Mouse (Mus musculus) lung, postnatal 0 days (tissue): ENCODE measurements around the gene Strn4.

Experiments
- CTCF ChIP-seq: IDR thresholded peaks from 2 replicates; pipeline ENCODE4 v1.5.1; 2016; ENCODE audit warnings: antibody characterized with exemption, mild to moderate bottlenecking
- EP300 ChIP-seq: IDR thresholded peaks from 2 replicates; pipeline ENCODE4 v1.6.1; 2016; ENCODE audit warnings: antibody characterized with exemption, mild to moderate bottlenecking, control low read depth

DNA sequence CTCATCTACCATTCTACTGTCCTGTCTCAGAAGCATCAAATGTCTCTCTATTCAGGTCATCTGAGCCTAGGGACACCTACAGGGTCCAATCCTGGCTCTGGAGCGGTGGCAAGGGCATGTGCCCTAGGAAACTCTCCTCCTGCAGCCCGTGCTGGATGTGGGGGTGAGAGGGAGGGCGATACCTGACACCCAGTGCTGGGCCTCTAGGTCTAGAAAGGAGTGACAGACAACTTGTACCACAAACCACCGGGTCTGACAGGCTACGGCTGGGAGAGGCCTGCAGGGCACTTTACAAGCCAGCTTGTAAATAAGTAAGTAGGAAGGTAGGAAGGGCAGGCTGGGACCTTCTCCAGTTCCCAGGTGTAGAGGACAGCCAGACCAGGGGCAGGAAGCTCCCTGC is 39.8 kb upstream of the Strn4 start:
- TF ChIP-seq CTCF (no peak), EP300 (no peak)
